Mouse (Mus musculus) liver, embryonic 15.5 days (tissue): Measurements from ENCODE around the gene Haus2. TPM values are rescaled to one million over a fixed set of nuclear protein-coding genes. Genes with fewer than 3 reads are reported as not detected.

Source experiments
- ATAC-seq: fragments of 200-750 bp; cut with Nextera tagmentation; 2 replicates; pipeline ENCODE4 v1.8.0; 2017; ENCODE audit warnings: moderate number of reproducible peaks, mild to moderate bottlenecking, moderate library complexity; ENCODE audit not compliant: insufficient read depth
- H3K27ac ChIP-seq: fragments of 300-500 bp; sonication (generic); replicated peaks from 2 replicates; pipeline ENCODE4 v1.5.1; 2015; ENCODE audit warnings: mild to moderate bottlenecking, inconsistent platforms
- H3K27me3 ChIP-seq: fragments of 300-500 bp; sonication (generic); 2 replicates; pipeline ENCODE4 v1.6.1; 2015; ENCODE audit warnings: mild to moderate bottlenecking, inconsistent platforms
- H3K36me3 ChIP-seq: fragments of 300-500 bp; sonication (generic); replicated peaks from 2 replicates; pipeline ENCODE4 v1.6.1; 2015; ENCODE audit warnings: moderate library complexity, mild to moderate bottlenecking, inconsistent platforms
- H3K4me1 ChIP-seq: fragments of 300-500 bp; sonication (generic); replicated peaks from 2 replicates; pipeline ENCODE4 v1.6.1; 2015; ENCODE audit warnings: inconsistent platforms
- H3K4me2 ChIP-seq: fragments of 300-500 bp; sonication (generic); 2 replicates; pipeline ENCODE4 v1.6.1; 2015; ENCODE audit warnings: moderate library complexity, mild to moderate bottlenecking, inconsistent platforms
- H3K4me3 ChIP-seq: fragments of 300-500 bp; sonication (generic); replicated peaks from 2 replicates; pipeline ENCODE4 v1.5.1; 2015; ENCODE audit warnings: mild to moderate bottlenecking, inconsistent platforms
- H3K9ac ChIP-seq: fragments of 300-500 bp; sonication (generic); 2 replicates; pipeline ENCODE4 v1.6.1; 2015; ENCODE audit warnings: moderate library complexity, mild to moderate bottlenecking, inconsistent platforms
- H3K9me3 ChIP-seq: fragments of 300-500 bp; sonication (generic); replicated peaks from 2 replicates; pipeline ENCODE4 v1.6.1; 2016; ENCODE audit warnings: inconsistent platforms
- WGBS: fragments of 180-500 bp; shearing (Covaris S2); methylation state at CpG from one replicate; pipeline ENCODE4 v1.1.7; 2015; ENCODE audit warnings: mixed read lengths; ENCODE audit not compliant: insufficient replicate concordance; 5-methylcytosine and 5-hydroxymethylcytosine counted together
- polyA plus RNA-seq: library from polyadenylated mRNA; unstranded; fragments of >200 nt; fragmentation: Nextera tagmentation; extraction: Ambion mirVana; gene quantifications from 2 replicates; pipeline ENCODE4 v1.2.1, GENCODE M21; 2015

The Haus2 gene
- polyA plus RNA-seq, 1 experiment from 2014 or later = 10.8 TPM

- no peaks in the 10 kb centered on the region for H3K27me3 ChIP-seq
- no peaks in the 10 kb centered on the region for H3K9me3 ChIP-seq
- H3K4me3 ChIP-seq = no peak overlapping the region
- 66% methylated on average over 3 of the region's 3 CpGs for WGBS
- H3K9ac ChIP-seq = no peak overlapping the region
- H3K4me2 ChIP-seq = no peak overlapping the region
- H3K4me1 ChIP-seq = peaks cover 49% of the 10 kb centered on the region
- ATAC-seq = no peak
- no peak overlapping the region for H3K27ac ChIP-seq
- peaks cover 5% of the 10 kb centered on the region; the same call in 1 of the 2 replicates for H3K36me3 ChIP-seq
Measured at GRCm38 (mm10) chr2:120575121-120575520, 34.1 kb upstream of the Haus2 start.

- H3K9me3 ChIP-seq = no peaks in the 10 kb centered on the region
- ATAC-seq = peak; percentile 56; the same call in 1 of the 2 replicates
- no peak overlapping the region for H3K4me3 ChIP-seq
- H3K27ac ChIP-seq = 0 out of 2 replicates have a peak overlapping the region, but pooled peaks have one; percentile 46
- no peak overlapping the region for H3K9ac ChIP-seq
- no peaks in the 10 kb centered on the region for H3K27me3 ChIP-seq
- H3K4me2 ChIP-seq = no peak overlapping the region
- 25% methylated on average over 2 of the region's 2 CpGs for WGBS
- peaks cover 43% of the 10 kb centered on the region for H3K4me1 ChIP-seq
- H3K36me3 ChIP-seq = peaks cover 5% of the 10 kb centered on the region; the same call in 1 of the 2 replicates
Measured at GRCm38 (mm10) chr2:120575978-120576377, 33.2 kb upstream of the Haus2 start.

- no peak overlapping the region for H3K4me2 ChIP-seq
- no peak for ATAC-seq
- H3K4me3 ChIP-seq = no peak overlapping the region
- no peaks in the 10 kb centered on the region for H3K36me3 ChIP-seq
- 53% methylated on average over 4 of the region's 4 CpGs for WGBS
- peaks cover 38% of the 10 kb centered on the region for H3K4me1 ChIP-seq
- no peak overlapping the region; the same call in 1 of the 2 replicates for H3K27ac ChIP-seq
- H3K9me3 ChIP-seq = no peaks in the 10 kb centered on the region
- H3K27me3 ChIP-seq = no peaks in the 10 kb centered on the region
- no peak overlapping the region for H3K9ac ChIP-seq
Measured at GRCm38 (mm10) chr2:120577799-120578198, 31.4 kb upstream of the Haus2 start.

- no peak overlapping the region for H3K9ac ChIP-seq
- no peak overlapping the region for H3K4me3 ChIP-seq
- no peaks in the 10 kb centered on the region for H3K9me3 ChIP-seq
- H3K27ac ChIP-seq = no peak overlapping the region; the same call in 1 of the 2 replicates
- no peaks in the 10 kb centered on the region for H3K27me3 ChIP-seq
- peaks cover 38% of the 10 kb centered on the region for H3K4me1 ChIP-seq
- H3K36me3 ChIP-seq = no peaks in the 10 kb centered on the region
- WGBS = 26% methylated on average over 5 of the region's 5 CpGs
- no peak overlapping the region for H3K4me2 ChIP-seq
- no peak for ATAC-seq
Measured at GRCm38 (mm10) chr2:120578286-120578685, 30.9 kb upstream of the Haus2 start.

GRCm38 (mm10) chr2:120589759-120590158 is 19.4 kb upstream of the Haus2 start:
- Histone ChIP-seq H3K4me1 (no peaks in the 10 kb centered on the region), H3K4me2 (no peak overlapping the region), H3K27ac (no peak overlapping the region), H3K9ac (no peak overlapping the region), H3K27me3 (no peaks in the 10 kb centered on the region), H3K9me3 (no peaks in the 10 kb centered on the region), H3K4me3 (no peak overlapping the region), H3K36me3 (peaks cover 51% of the 10 kb centered on the region)
- WGBS = 76% methylated on average over 5 of the region's 5 CpGs
- no peak for ATAC-seq

GRCm38 (mm10) chr2:120592227-120592626 is 17.0 kb upstream of the Haus2 start:
- no peak overlapping the region for H3K4me3 ChIP-seq
- no peak overlapping the region for H3K27ac ChIP-seq
- no peaks in the 10 kb centered on the region for H3K27me3 ChIP-seq
- no peak overlapping the region for H3K9ac ChIP-seq
- ATAC-seq = no peak
- H3K4me2 ChIP-seq = no peak overlapping the region
- peaks cover 50% of the 10 kb centered on the region for H3K36me3 ChIP-seq
- H3K4me1 ChIP-seq = no peaks in the 10 kb centered on the region
- H3K9me3 ChIP-seq = no peaks in the 10 kb centered on the region
- 80% methylated on average over 1 of the region's 1 CpGs for WGBS

- Histone ChIP-seq H3K9ac (no peak overlapping the region), H3K27ac (no peak overlapping the region), H3K36me3 (peaks cover 70% of the 10 kb centered on the region), H3K4me1 (no peaks in the 10 kb centered on the region), H3K9me3 (no peaks in the 10 kb centered on the region), H3K4me2 (no peak overlapping the region), H3K27me3 (no peaks in the 10 kb centered on the region), H3K4me3 (no peak overlapping the region)
- 71% methylated on average over 2 of the region's 2 CpGs for WGBS
- no peak for ATAC-seq
Measured at GRCm38 (mm10) chr2:120597734-120598133, 11.4 kb upstream of the Haus2 start.

- H3K4me2 ChIP-seq = no peak overlapping the region
- WGBS = 77% methylated on average over 4 of the region's 4 CpGs
- no peaks in the 10 kb centered on the region for H3K4me1 ChIP-seq
- H3K27ac ChIP-seq = no peak overlapping the region
- no peak overlapping the region for H3K9ac ChIP-seq
- H3K4me3 ChIP-seq = no peak overlapping the region
- no peaks in the 10 kb centered on the region for H3K27me3 ChIP-seq
- no peaks in the 10 kb centered on the region for H3K9me3 ChIP-seq
- ATAC-seq = no peak
- peaks cover 74% of the 10 kb centered on the region for H3K36me3 ChIP-seq
Measured at GRCm38 (mm10) chr2:120599506-120599905, 9.7 kb upstream of the Haus2 start.

- H3K27me3 ChIP-seq = no peaks in the 10 kb centered on the region
- no peak overlapping the region for H3K27ac ChIP-seq
- H3K9ac ChIP-seq = no peak overlapping the region
- no peaks in the 10 kb centered on the region for H3K9me3 ChIP-seq
- H3K4me2 ChIP-seq = no peak overlapping the region
- no peak for ATAC-seq
- H3K36me3 ChIP-seq = peaks cover 33% of the 10 kb centered on the region
- peaks cover 29% of the 10 kb centered on the region for H3K4me1 ChIP-seq
- H3K4me3 ChIP-seq = no peak overlapping the region
- 80% methylated on average over 6 of the region's 6 CpGs for WGBS
Measured at GRCm38 (mm10) chr2:120606021-120606690, 3.0 kb upstream of the Haus2 start.

GRCm38 (mm10) chr2:120616279-120617163 is 7.3 kb downstream of the Haus2 start:
- peaks cover 4% of the 10 kb centered on the region; the same call in 1 of the 2 replicates for H3K4me1 ChIP-seq
- no peak overlapping the region for H3K4me2 ChIP-seq
- peaks cover 55% of the 10 kb centered on the region for H3K36me3 ChIP-seq
- H3K9me3 ChIP-seq = no peaks in the 10 kb centered on the region
- no peak overlapping the region for H3K4me3 ChIP-seq
- H3K9ac ChIP-seq = no peak overlapping the region
- H3K27ac ChIP-seq = no peak overlapping the region
- ATAC-seq = no peak
- 62% methylated on average over 5 of the region's 5 CpGs for WGBS
- no peaks in the 10 kb centered on the region for H3K27me3 ChIP-seq

GRCm38 (mm10) chr2:120619538-120619937 is 10.4 kb downstream of the Haus2 start:
- Histone ChIP-seq H3K9me3 (no peaks in the 10 kb centered on the region), H3K4me2 (no peak overlapping the region), H3K27ac (no peak overlapping the region), H3K4me1 (no peaks in the 10 kb centered on the region), H3K36me3 (peaks cover 37% of the 10 kb centered on the region), H3K9ac (no peak overlapping the region), H3K27me3 (no peaks in the 10 kb centered on the region), H3K4me3 (no peak overlapping the region)
- 97% methylated on average over 1 of the region's 1 CpGs for WGBS
- ATAC-seq = no peak
